Mouse (Mus musculus): ENCODE results near the gene Peak1. TPM values are rescaled to one million over a fixed set of nuclear protein-coding genes. Genes with fewer than 3 reads are reported as not detected.
"Not testable (repeated sequence)": the region's sequence is repeated elsewhere in the genome, so short reads cannot be mapped to it uniquely, and the experiment has no call there.

The Peak1 gene
- polyA plus RNA-seq, 1 experiment from 2014 or later: 7.8 TPM

- ATAC-seq: no peak
- no peaks in the 10 kb centered on the region for H3K27me3 ChIP-seq (replicated peaks; ENCODE audit: control insufficient read depth, insufficient read depth, low read length)
- no peak overlapping the region; the same call in 1 of the 2 replicates for H3K27ac ChIP-seq (ENCODE audit: low read length)
- no peak overlapping the region for H3K4me2 ChIP-seq (ENCODE audit: low read depth, low read length)
- WGBS: 82% methylated on average over 2 of the region's 2 CpGs
- no peaks in the 10 kb centered on the region for H3K36me3 ChIP-seq (ENCODE audit: control insufficient read depth, insufficient read depth, low read length)
- H3K4me1 ChIP-seq (ENCODE audit: control insufficient read depth, insufficient read depth, low read length): peaks cover 7% of the 10 kb centered on the region; the same call in 1 of the 2 replicates
- no peak overlapping the region for H3K4me3 ChIP-seq (ENCODE audit: low read length)
- no peaks in the 10 kb centered on the region for H3K9me3 ChIP-seq (ENCODE audit: control insufficient read depth, low read length)
- no peak overlapping the region for H3K9ac ChIP-seq (ENCODE audit: low read depth, low read length)
Observed at GRCm38 (mm10) chr9:56453038-56453815, 35.4 kb upstream of the Peak1 start.

- H3K4me2 ChIP-seq (ENCODE audit: low read depth, low read length): no peak overlapping the region
- H3K4me1 ChIP-seq (ENCODE audit: control insufficient read depth, insufficient read depth, low read length): peaks cover 7% of the 10 kb centered on the region; the same call in 1 of the 2 replicates
- 88% methylated on average over 6 of the region's 6 CpGs for WGBS
- H3K4me3 ChIP-seq (ENCODE audit: low read length): no peak overlapping the region
- no peaks in the 10 kb centered on the region for H3K36me3 ChIP-seq (ENCODE audit: control insufficient read depth, insufficient read depth, low read length)
- no peaks in the 10 kb centered on the region for H3K9me3 ChIP-seq (ENCODE audit: control insufficient read depth, low read length)
- ATAC-seq: no peak
- no peak overlapping the region for H3K9ac ChIP-seq (ENCODE audit: low read depth, low read length)
- H3K27ac ChIP-seq (ENCODE audit: low read length): no peak overlapping the region
- H3K27me3 ChIP-seq (replicated peaks; ENCODE audit: control insufficient read depth, insufficient read depth, low read length): no peaks in the 10 kb centered on the region
Observed at GRCm38 (mm10) chr9:56451570-56451969, 33.7 kb upstream of the Peak1 start.

- no peak overlapping the region for H3K9ac ChIP-seq (ENCODE audit: low read depth, low read length)
- no peaks in the 10 kb centered on the region for H3K36me3 ChIP-seq (ENCODE audit: control insufficient read depth, insufficient read depth, low read length)
- no peaks in the 10 kb centered on the region for H3K9me3 ChIP-seq (ENCODE audit: control insufficient read depth, low read length)
- no peak overlapping the region for H3K27ac ChIP-seq (ENCODE audit: low read length)
- ATAC-seq: no peak
- 71% methylated on average over 7 of the region's 7 CpGs for WGBS
- H3K4me2 ChIP-seq (ENCODE audit: low read depth, low read length): no peak overlapping the region
- H3K27me3 ChIP-seq (replicated peaks; ENCODE audit: control insufficient read depth, insufficient read depth, low read length): no peaks in the 10 kb centered on the region
- no peak overlapping the region for H3K4me3 ChIP-seq (ENCODE audit: low read length)
- H3K4me1 ChIP-seq (ENCODE audit: control insufficient read depth, insufficient read depth, low read length): no peaks in the 10 kb centered on the region
Observed at GRCm38 (mm10) chr9:56439699-56440098, 21.8 kb upstream of the Peak1 start.

GRCm38 (mm10) chr9:56437300-56437892, 19.5 kb upstream of the Peak1 start:
- H3K4me3 ChIP-seq (ENCODE audit: low read length): not testable (repeated sequence)
- 89% methylated on average over 26 of the region's 29 CpGs for WGBS
- ATAC-seq: 0 out of 2 replicates have a peak, but pooled peaks have one; percentile 38

GRCm38 (mm10) chr9:56435821-56436526, 18.1 kb upstream of the Peak1 start:
- H3K36me3 ChIP-seq (ENCODE audit: control insufficient read depth, insufficient read depth, low read length): no peaks in the 10 kb centered on the region
- 75% methylated on average over 5 of the region's 5 CpGs for WGBS
- H3K9ac ChIP-seq (ENCODE audit: low read depth, low read length): no peak overlapping the region

More at GRCm38 (mm10) chr9:56437300-56437892, 19.5 kb upstream of the Peak1 start:
- not testable (repeated sequence) for H3K9me3 ChIP-seq (ENCODE audit: control insufficient read depth, low read length); H3K36me3 ChIP-seq (ENCODE audit: control insufficient read depth, insufficient read depth, low read length); H3K27me3 ChIP-seq (replicated peaks; ENCODE audit: control insufficient read depth, insufficient read depth, low read length); H3K4me2 ChIP-seq (ENCODE audit: low read depth, low read length); H3K27ac ChIP-seq (ENCODE audit: low read length); H3K9ac ChIP-seq (ENCODE audit: low read depth, low read length); H3K4me1 ChIP-seq (ENCODE audit: control insufficient read depth, insufficient read depth, low read length)

GRCm38 (mm10) chr9:56424861-56425260, 7.0 kb upstream of the Peak1 start:
- H3K9ac ChIP-seq (ENCODE audit: low read depth, low read length): no peak overlapping the region
- H3K27ac ChIP-seq (ENCODE audit: low read length): no peak overlapping the region
- WGBS: 83% methylated on average over 4 of the region's 4 CpGs
- no peak overlapping the region for H3K4me3 ChIP-seq (ENCODE audit: low read length)
- no peaks in the 10 kb centered on the region for H3K27me3 ChIP-seq (replicated peaks; ENCODE audit: control insufficient read depth, insufficient read depth, low read length)
- H3K4me1 ChIP-seq (ENCODE audit: control insufficient read depth, insufficient read depth, low read length): peaks cover 3% of the 10 kb centered on the region
- H3K36me3 ChIP-seq (ENCODE audit: control insufficient read depth, insufficient read depth, low read length): no peaks in the 10 kb centered on the region
- H3K9me3 ChIP-seq (ENCODE audit: control insufficient read depth, low read length): no peaks in the 10 kb centered on the region
- no peak for ATAC-seq
- no peak overlapping the region for H3K4me2 ChIP-seq (ENCODE audit: low read depth, low read length)

More at GRCm38 (mm10) chr9:56435821-56436526, 18.1 kb upstream of the Peak1 start:
- Histone ChIP-seq H3K4me2 (ENCODE audit: low read depth, low read length) (no peak overlapping the region), H3K4me1 (ENCODE audit: control insufficient read depth, insufficient read depth, low read length) (no peaks in the 10 kb centered on the region), H3K9me3 (ENCODE audit: control insufficient read depth, low read length) (no peaks in the 10 kb centered on the region), H3K4me3 (ENCODE audit: low read length) (no peak overlapping the region), H3K27me3 (replicated peaks; ENCODE audit: control insufficient read depth, insufficient read depth, low read length) (no peaks in the 10 kb centered on the region), H3K27ac (ENCODE audit: low read length) (no peak overlapping the region)
- no peak for ATAC-seq

- H3K4me2 ChIP-seq (ENCODE audit: low read depth, low read length): no peak overlapping the region
- H3K9ac ChIP-seq (ENCODE audit: low read depth, low read length): no peak overlapping the region
- no peak overlapping the region for H3K27ac ChIP-seq (ENCODE audit: low read length)
- ATAC-seq: no peak
- no peak overlapping the region for H3K4me3 ChIP-seq (ENCODE audit: low read length)
- 76% methylated on average over 5 of the region's 5 CpGs for WGBS
- no peaks in the 10 kb centered on the region for H3K9me3 ChIP-seq (ENCODE audit: control insufficient read depth, low read length)
- H3K4me1 ChIP-seq (ENCODE audit: control insufficient read depth, insufficient read depth, low read length): peaks cover 3% of the 10 kb centered on the region
- H3K27me3 ChIP-seq (replicated peaks; ENCODE audit: control insufficient read depth, insufficient read depth, low read length): no peaks in the 10 kb centered on the region
- no peaks in the 10 kb centered on the region for H3K36me3 ChIP-seq (ENCODE audit: control insufficient read depth, insufficient read depth, low read length)
Observed at GRCm38 (mm10) chr9:56421991-56422390, 4.1 kb upstream of the Peak1 start.

GRCm38 (mm10) chr9:56420892-56421601, 3.2 kb upstream of the Peak1 start:
- Histone ChIP-seq H3K9me3 (ENCODE audit: control insufficient read depth, low read length) (no peaks in the 10 kb centered on the region), H3K4me1 (ENCODE audit: control insufficient read depth, insufficient read depth, low read length) (peaks cover 7% of the 10 kb centered on the region), H3K4me2 (ENCODE audit: low read depth, low read length) (no peak overlapping the region), H3K27ac (ENCODE audit: low read length) (no peak overlapping the region), H3K4me3 (ENCODE audit: low read length) (no peak overlapping the region), H3K27me3 (replicated peaks; ENCODE audit: control insufficient read depth, insufficient read depth, low read length) (no peaks in the 10 kb centered on the region), H3K36me3 (ENCODE audit: control insufficient read depth, insufficient read depth, low read length) (no peaks in the 10 kb centered on the region), H3K9ac (ENCODE audit: low read depth, low read length) (no peak overlapping the region)
- WGBS: 77% methylated on average over 9 of the region's 9 CpGs
- ATAC-seq: no peak

GRCm38 (mm10) chr9:56420236-56420635, 2.4 kb upstream of the Peak1 start:
- Histone ChIP-seq H3K9me3 (ENCODE audit: control insufficient read depth, low read length) (no peaks in the 10 kb centered on the region), H3K36me3 (ENCODE audit: control insufficient read depth, insufficient read depth, low read length) (no peaks in the 10 kb centered on the region), H3K4me3 (ENCODE audit: low read length) (no peak overlapping the region), H3K27me3 (replicated peaks; ENCODE audit: control insufficient read depth, insufficient read depth, low read length) (no peaks in the 10 kb centered on the region), H3K27ac (ENCODE audit: low read length) (no peak overlapping the region), H3K9ac (ENCODE audit: low read depth, low read length) (no peak overlapping the region), H3K4me1 (ENCODE audit: control insufficient read depth, insufficient read depth, low read length) (peaks cover 11% of the 10 kb centered on the region), H3K4me2 (ENCODE audit: low read depth, low read length) (no peak overlapping the region; the same call in 1 of the 2 replicates)
- 98% methylated on average over 1 of the region's 1 CpGs for WGBS
- no peak for ATAC-seq
